Mouse (Mus musculus): ENCODE results near the gene Dspp.

Gene Dspp

DNA sequence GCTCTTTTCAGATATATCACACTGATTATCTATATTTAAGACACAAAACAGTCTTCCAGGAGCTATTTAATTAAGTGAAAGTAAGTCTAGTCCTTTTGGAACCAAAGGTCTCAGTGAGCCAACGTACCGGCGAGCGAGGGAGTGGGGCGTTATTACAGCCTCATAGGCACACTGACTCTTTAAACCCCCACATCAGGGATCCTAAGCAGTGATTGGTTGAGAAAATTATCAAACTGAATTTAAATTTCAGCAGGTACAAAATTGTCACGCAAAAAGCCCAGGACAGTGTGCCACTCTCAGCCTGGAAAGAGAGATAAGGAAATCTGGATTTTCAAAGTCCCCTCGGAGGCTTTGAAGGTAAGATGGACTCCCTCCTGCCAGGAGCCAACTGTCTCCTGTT is at the start of gene Dspp:
Gene Dspp, plus strand, starts transcription at position 301 of the 400 bp plus-strand sequence.
- no peak for DNase-seq (ENCODE audit: low spot score)

DNA sequence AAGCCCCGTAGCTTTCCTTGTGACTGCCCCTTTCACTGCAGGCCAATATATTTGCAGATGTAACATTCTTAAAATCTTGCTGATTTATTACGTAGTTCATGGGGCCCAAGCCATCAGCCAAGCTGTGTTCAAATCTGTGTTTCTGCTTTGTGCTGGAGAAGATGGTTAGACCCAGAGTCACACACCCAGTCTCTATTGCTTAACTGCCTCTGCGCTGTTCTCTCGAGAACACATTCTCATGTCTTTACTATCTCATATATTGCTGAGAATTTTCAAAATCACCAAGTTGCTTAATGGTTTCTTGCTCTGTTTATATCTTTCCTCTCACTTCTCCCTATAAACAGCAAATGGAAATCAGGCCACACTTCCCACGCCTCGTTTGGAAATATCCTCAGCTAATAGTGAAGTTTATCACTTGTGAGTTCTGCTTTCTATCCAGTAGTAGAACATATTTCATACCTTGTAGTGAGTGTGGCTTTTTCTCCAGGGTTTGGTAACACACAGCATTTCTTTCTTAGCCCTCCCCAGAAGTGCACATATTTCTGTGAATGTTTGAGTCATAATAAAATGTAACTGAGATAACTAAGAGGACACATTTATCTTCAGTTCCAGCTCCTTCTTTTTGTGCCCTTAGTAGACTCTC is 46.4 kb upstream of the Dspp start:
- DNase-seq (ENCODE audit: low spot score), result no peak

DNA sequence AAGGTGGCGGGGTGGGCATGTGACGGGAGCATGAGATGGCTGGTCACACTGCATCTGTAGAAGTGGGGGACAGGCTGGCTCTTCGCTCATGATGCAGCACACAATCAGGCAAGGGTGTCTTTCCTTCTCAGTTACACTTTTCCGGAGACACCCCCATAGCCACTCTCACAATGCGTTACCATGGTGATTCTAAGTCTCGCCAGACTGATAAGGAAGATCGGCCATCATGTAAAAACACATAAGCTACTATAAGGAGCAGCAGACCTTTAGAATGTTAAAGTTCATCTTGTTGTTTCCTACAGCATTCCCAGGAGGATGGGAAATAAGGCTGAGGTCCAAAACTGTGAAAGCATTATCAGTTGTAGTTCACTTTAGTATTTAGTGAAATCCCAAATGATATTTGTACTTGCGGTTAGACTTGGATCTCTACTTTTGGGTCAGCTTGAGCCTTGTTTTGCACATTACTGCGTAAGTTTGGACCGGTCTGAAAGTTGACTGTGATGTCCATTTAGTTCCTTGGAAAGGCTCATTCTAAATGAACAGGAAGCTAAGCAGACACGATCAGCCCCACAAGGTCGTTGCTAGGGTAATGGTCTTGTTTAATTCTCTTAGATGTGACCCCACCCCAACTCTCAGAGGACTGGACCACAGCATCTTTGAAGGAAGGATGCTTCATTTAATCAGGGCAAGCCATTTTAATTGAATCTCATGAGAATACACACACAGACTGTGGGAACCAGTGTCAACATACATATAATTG is 43.8 kb upstream of the Dspp start:
- no peak for DNase-seq (ENCODE audit: low spot score)

DNA sequence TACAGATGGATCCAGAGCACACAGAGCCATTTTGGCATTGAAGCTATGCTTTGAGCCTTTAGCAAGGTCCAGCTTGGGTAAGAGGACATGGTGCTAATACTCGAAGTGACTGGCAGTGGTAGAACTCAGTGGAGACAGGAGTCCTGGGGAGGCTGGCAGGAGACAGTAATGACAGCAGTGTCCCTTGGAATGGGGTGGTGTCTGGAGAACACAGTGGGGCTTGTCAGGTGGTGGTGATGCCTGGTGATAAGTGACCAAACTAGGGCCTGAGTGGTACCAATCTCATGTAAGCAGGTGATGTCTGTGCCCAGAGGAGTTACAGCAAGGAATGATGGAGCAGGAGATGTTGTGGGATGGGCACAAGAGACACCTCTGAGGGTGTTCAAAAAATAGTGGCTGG is 43.2 kb upstream of the Dspp start:
- no peak for DNase-seq (ENCODE audit: low spot score)

DNA sequence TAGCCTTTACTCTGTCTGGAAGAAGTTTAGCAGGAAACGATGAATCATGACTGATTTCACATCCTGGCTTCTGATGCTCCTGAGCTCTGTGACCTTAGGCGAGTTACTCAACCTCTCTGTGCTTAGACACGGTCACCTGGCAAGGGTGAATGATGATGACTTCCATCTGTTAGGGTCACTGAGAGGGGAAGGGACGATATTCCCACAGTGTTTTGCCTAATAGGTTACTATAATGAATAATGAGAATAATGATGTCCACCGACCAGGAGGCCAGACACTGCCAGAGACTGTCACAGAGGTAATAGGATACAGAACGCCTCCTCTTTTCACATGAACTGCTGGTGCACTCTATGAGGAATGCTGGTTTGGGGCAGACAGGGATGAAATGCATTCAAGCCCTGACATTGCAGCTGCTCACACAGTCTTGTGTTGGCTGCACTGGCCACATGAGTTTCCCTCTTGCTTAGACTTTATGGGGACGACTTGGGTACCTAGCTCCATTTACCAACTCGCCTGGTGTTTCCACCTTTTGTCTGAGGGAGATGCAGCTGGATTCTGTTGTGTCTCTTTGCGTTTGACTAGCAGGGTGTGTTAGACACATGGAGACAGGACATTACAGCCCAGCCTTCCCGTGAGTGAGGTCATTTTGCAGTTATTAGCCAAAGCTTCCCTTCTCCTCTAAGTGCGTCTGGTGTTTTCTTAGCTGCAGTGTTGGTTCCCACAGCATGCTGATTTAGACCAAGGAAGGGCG is 42.1 kb upstream of the Dspp start:
- DNase-seq (ENCODE audit: low spot score), result no peak

DNA sequence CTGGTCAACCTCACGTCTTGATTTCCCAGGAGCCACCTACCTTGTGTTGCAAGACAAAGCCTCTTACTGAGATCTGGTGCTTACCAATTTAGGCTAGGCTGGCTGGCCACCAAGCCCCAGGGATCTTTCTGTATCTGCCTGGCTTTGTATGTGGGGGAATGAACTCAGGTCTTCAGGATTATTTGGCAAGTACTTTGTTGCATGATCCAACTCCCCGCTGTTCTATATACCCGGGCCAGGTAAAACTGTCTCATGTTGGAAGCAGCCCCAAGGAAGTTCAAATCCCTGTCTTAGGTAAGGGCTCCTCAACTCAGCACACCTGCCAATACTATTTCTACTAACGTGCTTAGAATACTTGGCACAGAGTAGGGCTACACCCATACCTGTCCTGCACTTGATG is 39.6 kb upstream of the Dspp start:
- DNase-seq (ENCODE audit: low spot score), result no peak

DNA sequence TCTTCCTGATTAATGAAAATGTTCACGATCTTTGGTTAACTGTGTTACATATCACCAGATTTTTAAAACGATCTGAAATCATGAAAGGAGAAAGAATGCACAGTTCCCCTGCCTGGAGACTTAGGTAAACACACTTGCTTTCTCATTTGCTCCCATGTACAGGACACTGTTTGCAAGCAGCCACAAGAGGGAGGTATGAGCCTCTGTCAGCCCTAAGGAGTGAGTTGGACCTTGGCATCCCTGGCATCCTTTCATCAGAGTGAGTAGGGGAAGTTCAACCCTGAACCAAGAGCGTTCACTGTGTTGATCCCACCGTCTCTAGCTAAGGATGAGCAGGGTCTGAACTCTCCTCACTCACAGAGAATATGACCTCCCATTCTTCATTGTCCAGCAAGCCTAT is 39.0 kb upstream of the Dspp start:
- no peak for DNase-seq (ENCODE audit: low spot score)

DNA sequence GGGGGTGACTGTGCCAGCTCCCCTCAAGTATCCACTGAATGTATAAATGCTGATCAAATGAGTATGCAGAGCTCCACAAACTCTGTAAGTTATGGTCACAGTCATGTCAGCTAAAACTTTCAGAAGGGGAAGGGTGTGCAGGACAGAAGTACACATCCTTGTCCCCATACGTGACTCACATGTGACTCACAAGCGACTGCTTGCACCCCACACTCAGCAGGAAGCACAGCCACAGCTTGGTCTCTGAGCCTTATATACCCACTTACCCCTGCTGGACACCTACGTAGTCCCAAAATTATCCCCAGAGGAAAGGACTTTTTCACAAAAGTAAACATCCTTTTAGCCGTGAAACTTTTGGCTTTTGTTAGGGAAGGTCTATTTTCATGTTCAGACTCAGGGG is 36.8 kb upstream of the Dspp start:
- no peak for DNase-seq (ENCODE audit: low spot score)

DNA sequence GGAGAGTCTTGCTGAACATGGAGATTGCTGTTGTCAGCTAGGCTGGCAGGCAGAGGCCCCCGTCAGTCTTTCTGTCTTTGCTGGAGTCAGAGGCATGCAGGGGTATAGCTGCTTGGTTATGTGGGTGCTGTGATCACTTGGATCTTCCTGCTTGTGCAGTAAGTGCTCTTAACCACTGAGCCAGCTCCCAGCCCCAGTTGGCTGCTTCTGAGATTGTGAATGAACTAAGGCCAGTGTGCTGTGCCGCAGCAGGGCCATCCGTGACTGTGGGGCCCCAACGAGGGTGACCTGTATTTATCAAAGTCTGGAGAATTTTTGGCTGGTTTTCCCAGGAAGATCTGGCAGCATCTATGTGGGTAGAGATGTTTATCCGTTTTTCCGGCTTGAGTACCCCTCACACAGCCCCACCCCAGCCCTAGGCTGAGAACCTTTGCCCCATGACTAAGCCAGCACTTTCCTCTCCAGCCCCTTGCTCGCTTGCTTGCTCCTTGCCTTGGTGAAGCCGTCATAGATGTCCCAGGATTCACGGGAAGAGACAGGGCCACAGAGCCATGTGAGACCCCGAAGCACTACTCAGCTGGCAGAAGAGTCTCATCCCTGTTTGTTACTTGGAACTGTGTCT is 32.5 kb upstream of the Dspp start:
- no peak for DNase-seq (ENCODE audit: low spot score)

DNA sequence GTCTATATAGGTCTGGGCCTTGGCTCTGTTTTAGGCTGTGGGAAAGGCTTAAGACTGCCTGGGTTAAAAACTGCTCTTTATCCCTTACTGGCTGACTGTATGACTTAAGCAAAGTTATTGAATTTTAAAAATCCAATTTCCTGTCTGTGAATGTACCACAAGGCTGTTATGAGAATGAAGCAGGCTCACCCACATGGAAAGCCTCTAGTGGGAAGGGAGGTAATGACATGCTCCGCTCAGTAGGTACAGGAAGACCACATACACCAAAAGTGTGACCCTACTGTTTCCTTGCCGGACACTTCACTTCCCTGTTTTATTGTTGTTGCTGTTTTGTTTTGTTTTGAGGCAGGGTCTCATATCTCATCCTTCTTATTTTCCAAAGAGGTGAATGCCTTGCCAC is 29.4 kb upstream of the Dspp start:
- DNase-seq (ENCODE audit: low spot score), result no peak

DNA sequence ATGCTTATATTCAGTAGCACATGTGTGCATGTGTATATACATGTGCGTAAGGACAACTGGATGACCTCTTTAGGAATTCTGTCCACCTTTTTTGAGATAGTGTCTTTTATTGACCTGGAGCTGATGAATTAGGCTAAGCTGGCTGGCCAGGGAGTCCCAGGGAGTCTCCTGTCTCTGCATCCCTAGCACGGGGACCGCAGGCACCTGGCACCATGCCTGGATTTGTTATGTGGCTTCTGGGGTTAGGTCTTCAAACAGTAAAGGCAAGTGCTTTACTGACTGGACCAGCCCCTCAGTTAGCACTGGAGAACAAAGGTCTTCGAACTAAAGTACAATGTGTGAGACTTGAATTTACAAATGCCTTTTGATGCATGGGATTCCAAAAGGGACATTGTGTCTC is 26.5 kb upstream of the Dspp start:
- no peak for DNase-seq (ENCODE audit: low spot score)

DNA sequence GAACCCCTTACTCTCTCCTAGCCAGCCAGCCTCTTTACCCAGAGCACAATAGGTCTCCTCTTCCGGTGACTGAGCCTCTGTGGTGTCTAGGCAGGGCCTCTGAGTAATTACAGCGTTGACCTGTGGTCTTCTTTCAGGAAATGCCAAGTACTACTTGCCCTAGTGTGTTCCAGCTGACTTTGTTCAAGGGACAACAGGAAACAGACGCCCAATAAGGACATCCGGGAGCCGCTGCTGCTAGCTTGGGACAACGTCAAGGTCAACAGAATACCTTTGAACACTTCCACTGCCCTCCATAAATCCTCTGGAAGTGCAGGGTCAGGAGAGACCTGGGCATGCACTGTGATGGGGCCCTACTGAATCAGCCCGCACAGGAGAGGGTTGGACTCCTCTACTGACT is 21.2 kb upstream of the Dspp start:
- DNase-seq (ENCODE audit: low spot score), result no peak

DNA sequence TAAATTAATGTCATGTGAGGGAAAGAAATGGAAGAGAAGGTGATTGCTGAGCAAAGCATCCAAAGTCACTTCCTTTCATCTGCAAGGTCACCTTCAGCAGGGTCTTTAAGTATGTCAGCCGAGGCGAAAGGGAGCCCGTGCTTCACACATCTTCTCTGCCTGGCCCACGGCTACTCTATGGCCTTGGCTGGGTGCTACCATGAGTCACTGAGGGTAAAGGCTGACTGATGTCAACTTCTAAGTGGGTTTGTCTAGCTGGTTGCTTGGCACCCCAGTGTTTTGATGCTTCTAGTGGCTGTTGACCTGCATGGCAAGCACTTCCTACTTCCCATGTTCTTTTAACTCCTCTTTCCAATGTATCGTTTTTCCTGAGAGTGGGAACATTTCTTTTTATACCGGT is 20.3 kb upstream of the Dspp start:
- no peak for DNase-seq (ENCODE audit: low spot score)

DNA sequence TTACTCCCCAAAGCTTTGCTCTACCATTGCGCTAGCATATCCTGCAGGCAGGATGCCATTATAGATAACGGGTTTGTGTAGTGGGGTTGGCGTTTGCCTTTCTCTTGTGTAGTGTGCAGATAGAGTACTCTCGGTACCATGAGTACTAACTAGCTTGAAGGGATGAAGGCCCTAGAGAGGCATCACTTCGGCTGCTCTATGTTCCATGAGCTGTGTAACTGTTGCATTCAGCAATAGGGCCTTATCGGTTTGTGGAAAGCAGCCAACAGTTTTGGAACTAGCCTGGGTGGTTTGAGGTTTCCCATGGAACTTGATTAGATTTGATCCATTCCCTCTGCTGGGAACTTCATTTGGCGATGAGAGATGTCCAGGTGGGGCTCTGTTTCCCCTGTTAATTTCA is 12.8 kb upstream of the Dspp start:
- no peak for DNase-seq (ENCODE audit: low spot score)

DNA sequence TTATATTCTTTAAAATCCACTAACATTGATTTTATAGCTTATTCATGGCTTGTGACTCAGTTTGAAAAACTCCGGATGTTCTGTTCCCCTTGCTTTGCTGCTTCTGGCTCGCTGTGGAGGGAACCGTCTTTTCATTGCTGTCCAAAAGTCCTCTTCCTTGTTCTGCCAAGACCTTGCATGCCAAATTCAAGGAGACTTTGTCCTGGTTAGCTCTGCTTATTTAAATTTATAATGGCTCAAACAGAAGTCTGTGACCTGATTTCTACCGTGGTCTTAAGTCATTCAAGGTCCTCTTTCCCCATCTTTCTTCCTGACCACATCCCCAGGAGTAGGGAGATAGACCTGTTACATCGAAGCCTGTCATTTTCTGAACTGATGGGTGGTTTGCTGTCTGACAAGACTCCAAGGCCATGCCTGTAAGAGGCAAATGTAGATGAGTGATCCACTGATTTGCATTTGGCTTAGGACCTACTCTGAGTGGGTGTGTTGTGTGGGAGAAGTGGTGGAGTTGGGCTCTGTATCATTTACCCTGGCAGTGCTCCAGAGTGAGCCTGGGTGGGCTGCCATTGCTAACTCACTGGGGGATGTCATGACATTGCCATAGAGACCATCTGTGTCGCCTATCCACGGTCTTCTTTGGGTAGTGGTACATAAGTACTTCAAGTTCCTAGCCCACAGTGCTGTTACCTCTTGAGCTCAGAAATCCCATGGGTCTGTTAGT is 12.0 kb upstream of the Dspp start:
- no peak for DNase-seq (ENCODE audit: low spot score)

DNA sequence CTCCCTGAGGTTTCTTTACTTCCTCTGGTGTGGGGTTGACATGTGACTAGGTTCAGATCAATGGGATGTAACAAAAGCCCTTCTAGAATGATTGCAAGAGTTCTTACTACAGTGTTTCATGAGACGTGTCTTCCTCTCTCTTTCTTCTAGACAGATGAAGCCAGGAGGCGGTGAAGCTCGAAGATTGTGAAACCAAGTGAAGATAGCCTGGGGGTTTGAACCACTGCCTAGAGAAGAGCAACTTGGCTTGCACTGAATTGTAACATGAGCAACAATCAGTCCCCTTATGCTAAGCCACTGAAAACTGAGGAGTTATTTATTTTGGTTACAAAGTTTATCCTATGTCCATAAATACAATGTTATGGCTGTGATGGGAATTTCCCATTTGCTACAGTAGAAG is 9.9 kb upstream of the Dspp start:
- no peak for DNase-seq (ENCODE audit: low spot score)

DNA sequence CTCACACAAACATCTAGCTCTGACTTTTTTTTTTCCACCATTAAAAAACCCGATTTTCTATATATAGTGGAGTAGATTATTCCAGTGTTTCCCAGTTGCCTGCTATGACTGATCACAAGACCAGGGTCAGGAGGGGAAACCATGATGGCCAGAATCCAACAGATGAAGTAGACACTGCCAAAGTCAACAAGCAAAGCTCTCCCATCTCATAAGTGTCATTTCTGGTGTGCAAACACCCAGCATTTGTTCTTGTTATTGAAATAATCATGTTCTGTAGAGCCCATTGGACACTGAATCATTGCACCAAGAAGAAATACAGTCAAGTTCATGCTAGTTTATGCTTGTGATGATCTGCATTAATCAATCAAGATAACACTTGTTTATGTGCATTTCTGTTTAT is 9.1 kb upstream of the Dspp start:
- DNase-seq (ENCODE audit: low spot score), result no peak

DNA sequence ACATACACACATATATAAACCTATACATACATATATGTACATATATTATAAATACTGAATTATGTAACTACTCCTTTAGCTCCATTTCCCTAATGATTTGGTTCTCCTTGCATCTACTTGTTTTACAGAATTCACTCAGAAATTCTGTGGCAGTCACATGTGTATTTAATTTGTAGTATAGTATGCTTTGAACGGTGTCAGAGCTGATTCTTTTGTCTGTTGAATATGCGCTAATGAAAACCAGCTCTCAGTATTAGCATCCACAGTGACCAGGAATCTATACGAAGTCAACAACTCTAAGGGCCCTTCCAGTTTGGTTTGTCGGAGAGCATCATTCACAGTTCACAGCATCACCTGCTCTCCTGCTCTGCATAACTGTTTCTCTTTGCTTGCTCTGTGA is 7.0 kb upstream of the Dspp start:
- DNase-seq (ENCODE audit: low spot score), result no peak

DNA sequence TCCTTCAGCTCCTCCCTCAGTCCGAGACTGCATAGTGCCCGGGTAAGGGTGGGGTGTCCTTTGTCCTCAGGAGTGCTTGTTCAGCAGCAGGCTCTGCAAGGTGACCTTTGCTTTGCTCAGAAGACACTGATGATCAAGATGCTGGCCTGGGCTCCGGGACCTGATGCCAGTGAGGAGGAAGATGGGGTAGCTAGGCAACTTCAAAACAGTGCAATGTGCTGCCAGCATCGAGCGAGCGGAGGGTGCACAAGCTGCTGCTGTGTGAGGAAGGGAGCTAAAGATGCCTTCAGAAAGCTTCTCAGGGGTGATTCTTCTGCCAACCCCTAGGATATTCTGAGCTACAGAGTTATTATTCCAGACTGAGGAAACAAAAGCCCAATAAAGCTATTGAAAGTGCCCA is 2.6 kb downstream of the Dspp start:
- DNase-seq (ENCODE audit: low spot score), result no peak

DNA sequence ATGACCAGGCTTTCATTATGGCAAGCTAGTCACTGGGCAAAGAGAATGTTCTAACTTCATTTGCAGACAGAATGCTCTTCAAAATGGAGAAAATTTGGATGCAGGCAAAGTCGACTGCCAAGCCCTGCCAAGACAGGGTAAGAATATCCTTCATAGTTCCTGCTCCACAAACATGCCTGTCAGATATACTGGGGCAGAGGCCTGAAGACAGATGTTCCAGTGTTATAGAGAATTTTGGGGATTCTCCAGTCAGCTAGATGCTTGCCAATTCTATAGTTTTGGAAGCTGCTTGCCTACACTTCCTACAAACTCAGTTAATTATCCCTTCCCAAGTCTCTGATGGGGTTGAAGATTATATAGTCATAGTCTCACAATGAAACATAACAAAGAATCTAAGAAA is 13.2 kb downstream of the Dspp start:
- no peak for DNase-seq (ENCODE audit: low spot score)

DNA sequence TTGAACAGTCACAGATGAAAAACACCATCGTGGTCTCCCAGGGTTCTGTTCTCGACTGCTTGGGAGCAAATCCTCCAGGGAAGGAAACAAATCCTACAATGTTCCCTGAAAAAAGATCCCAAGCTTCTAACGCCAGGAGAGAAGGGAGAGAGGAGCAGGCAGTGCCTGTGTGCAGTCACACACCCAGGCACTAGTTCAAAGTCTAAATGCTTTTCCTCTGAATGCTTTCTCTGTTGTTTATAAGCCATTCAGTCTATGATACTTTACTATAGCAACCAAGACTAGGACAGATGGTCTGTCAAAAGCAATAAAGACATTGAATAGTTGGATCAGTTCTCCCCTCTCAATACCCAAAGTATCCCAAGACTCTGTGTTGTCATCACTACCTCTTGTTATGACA is 16.8 kb downstream of the Dspp start:
- no peak for DNase-seq (ENCODE audit: low spot score)

DNA sequence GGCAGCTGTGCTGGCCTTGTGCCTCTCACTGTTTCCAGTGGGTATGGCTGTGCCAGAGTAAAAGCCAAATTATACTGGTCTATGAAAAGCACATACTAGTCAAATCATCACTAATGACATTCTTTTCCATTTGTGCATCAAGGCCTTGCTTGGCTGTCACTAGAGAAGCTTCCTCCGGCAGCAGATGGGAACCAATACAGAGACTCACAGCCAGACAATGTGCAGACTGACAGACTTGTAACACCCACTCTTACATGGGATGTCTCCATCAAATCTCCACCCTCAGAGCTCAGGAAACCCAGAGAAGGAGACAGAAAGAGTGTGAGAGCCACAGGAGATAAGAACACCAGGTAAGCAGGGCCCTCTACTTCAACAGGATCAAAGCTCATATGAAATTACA is 24.6 kb downstream of the Dspp start:
- DNase-seq (ENCODE audit: low spot score), result no peak

Data from urinary bladder, postnatal 14 days (tissue).